Mouse (Mus musculus): ENCODE data around the gene Bahd1.

GRCm38 (mm10) chr2:118920428-118920827 lies 20.3 kb downstream of the Bahd1 start:
- TF ChIP-seq ZNF384 (IDR thresholded peaks at IDR 0.05; ENCODE audit: low read depth, low read length) (no peak), ZC3H11A (IDR thresholded peaks at IDR 0.05; ENCODE audit: borderline replicate concordance, low read depth, low read length) (no peak), HCFC1 (IDR thresholded peaks at IDR 0.05; ENCODE audit: borderline replicate concordance, insufficient read depth, low read length) (no peak)

All from ES-E14 (cell line).